Mouse (Mus musculus) liver, adult 2 months (tissue): ENCODE measurements around the gene Ebf1. TPM values are rescaled to one million over a fixed set of nuclear protein-coding genes. Genes with fewer than 3 reads are reported as not detected.

Experiments used
- DNase-seq: peaks from one replicate; pipeline ENCODE4 v3.0.0-alpha.2; 2011; ENCODE audit warnings: low read depth, low spot score; ENCODE audit errors: extremely low read depth
- H3K27ac ChIP-seq: fragments of 200-500 bp; replicated peaks from 2 replicates; pipeline ENCODE4 v1.5.1; 2012; ENCODE audit warnings: low read depth, mild to moderate bottlenecking, control low read depth, inconsistent platforms, low read length; ENCODE audit not compliant: insufficient read depth
- H3K27me3 ChIP-seq: fragments of 200-500 bp; 2 replicates; pipeline ENCODE4 v1.6.1; 2012; ENCODE audit warnings: mild to moderate bottlenecking, moderate library complexity, low read length, inconsistent platforms; ENCODE audit not compliant: control insufficient read depth, insufficient read depth
- H3K36me3 ChIP-seq: fragments of 200-500 bp; 2 replicates; pipeline ENCODE4 v1.6.1; 2012; ENCODE audit warnings: low read length, inconsistent platforms; ENCODE audit not compliant: control insufficient read depth, insufficient read depth
- H3K4me1 ChIP-seq: fragments of 200-500 bp; 2 replicates; pipeline ENCODE4 v1.6.1; 2011; ENCODE audit warnings: low read length; ENCODE audit not compliant: control insufficient read depth, insufficient read depth
- H3K4me3 ChIP-seq: fragments of 200-500 bp; 2 replicates; pipeline ENCODE4 v1.5.1; 2011; ENCODE audit warnings: low read depth, mild to moderate bottlenecking, control low read depth, low read length, moderate library complexity; ENCODE audit not compliant: insufficient read depth
- H3K79me2 ChIP-seq: fragments of 200-500 bp; 2 replicates; pipeline ENCODE4 v1.6.1; 2012; ENCODE audit warnings: inconsistent platforms, mild to moderate bottlenecking, low read length, moderate library complexity; ENCODE audit not compliant: control insufficient read depth, insufficient read depth
- H3K9ac ChIP-seq: fragments of 200-500 bp; 2 replicates; pipeline ENCODE4 v1.6.1; 2012; ENCODE audit warnings: low read depth, mild to moderate bottlenecking, control low read depth, inconsistent platforms, low read length
- CTCF ChIP-seq: fragments of 200-500 bp; IDR thresholded peaks from 2 replicates; pipeline ENCODE4 v1.5.1; 2011; ENCODE audit warnings: low read depth, low read length, control low read depth
- POLR2A ChIP-seq: fragments of 200-500 bp; IDR thresholded peaks from 2 replicates; pipeline ENCODE4 v1.6.1; 2011; ENCODE audit warnings: low read length, control low read depth; ENCODE audit not compliant: insufficient read depth; ENCODE audit errors: extremely low read depth
- WGBS: fragments of 180-500 bp; shearing (Covaris S2); methylation state at CpG from one replicate; pipeline ENCODE4 v1.1.7; 2018; 5-methylcytosine and 5-hydroxymethylcytosine counted together
- polyA plus RNA-seq: library from polyadenylated mRNA; depleted of rRNA; stranded (reverse); fragments of >200 nt; gene quantifications from 2 replicates; pipeline ENCODE4 v1.2.3, GENCODE M21; 2012
- total RNA-seq: library from RNA; depleted of rRNA; stranded (reverse); fragments of >200 nt; gene quantifications from 2 replicates; pipeline ENCODE4 v1.2.3, GENCODE M21; 2014

Gene Ebf1
- total and polyA plus RNA-seq, 2 experiments: 0.23 to 0.37 TPM

GRCm38 (mm10) chr11:44681995-44682394 lies 64.9 kb downstream of the Ebf1 start:
- no peaks in the 10 kb centered on the region for H3K79me2 ChIP-seq
- H3K36me3 ChIP-seq: no peaks in the 10 kb centered on the region
- no peak overlapping the region for H3K4me3 ChIP-seq
- 99% methylated on average over 4 of the region's 4 CpGs for WGBS
- TF ChIP-seq POLR2A (no peak), CTCF (no peak)
- no peaks in the 10 kb centered on the region for H3K27me3 ChIP-seq
- no peak overlapping the region for H3K9ac ChIP-seq
- H3K27ac ChIP-seq: no peak overlapping the region
- H3K4me1 ChIP-seq: peaks cover 5% of the 10 kb centered on the region; the same call in 1 of the 2 replicates
- DNase-seq: no peak

- 31% methylated on average over 18 of the region's 18 CpGs for WGBS
- no peaks in the 10 kb centered on the region for H3K36me3 ChIP-seq
- no peak for TF ChIP-seq POLR2A
- no peak for TF ChIP-seq CTCF
- DNase-seq: peak; percentile 47
- H3K27me3 ChIP-seq: no peaks in the 10 kb centered on the region
- no peak overlapping the region for H3K27ac ChIP-seq
- H3K4me1 ChIP-seq: peaks cover 5% of the 10 kb centered on the region; the same call in 1 of the 2 replicates
- H3K79me2 ChIP-seq: no peaks in the 10 kb centered on the region
- H3K9ac ChIP-seq: no peak overlapping the region
- no peak overlapping the region for H3K4me3 ChIP-seq
Measured at GRCm38 (mm10) chr11:44682703-44683539, 65.8 kb downstream of the Ebf1 start.

- Histone ChIP-seq H3K36me3 (no peaks in the 10 kb centered on the region), H3K27me3 (no peaks in the 10 kb centered on the region), H3K9ac (no peak overlapping the region), H3K4me3 (no peak overlapping the region), H3K79me2 (no peaks in the 10 kb centered on the region), H3K27ac (no peak overlapping the region), H3K4me1 (peaks cover 5% of the 10 kb centered on the region; the same call in 1 of the 2 replicates)
- WGBS: 63% methylated on average over 20 of the region's 20 CpGs
- no peak for DNase-seq
- TF ChIP-seq POLR2A (no peak), CTCF (no peak)
Measured at GRCm38 (mm10) chr11:44684486-44685076, 67.5 kb downstream of the Ebf1 start.

DNA sequence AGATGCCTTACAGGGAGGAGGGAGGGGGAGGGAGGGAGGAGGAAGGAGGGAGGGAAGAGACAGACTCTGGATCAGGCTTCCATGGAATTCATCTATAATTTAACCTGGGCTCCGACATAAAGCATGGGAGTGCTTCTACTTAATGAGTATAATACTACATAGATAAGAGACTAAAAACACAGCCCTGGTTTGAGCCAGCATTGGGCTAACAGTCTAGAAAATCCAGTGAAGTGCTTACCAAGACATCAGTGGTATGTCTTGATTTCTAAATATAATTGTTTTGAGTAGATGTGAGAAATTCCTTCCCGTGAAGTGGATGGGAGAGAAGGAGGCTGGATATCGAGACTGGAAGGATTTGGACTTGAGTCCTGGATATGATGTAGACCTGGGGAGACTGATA lies 68.0 kb downstream of the Ebf1 start:
- Histone ChIP-seq H3K4me1 (peaks cover 5% of the 10 kb centered on the region; the same call in 1 of the 2 replicates), H3K4me3 (no peak overlapping the region), H3K36me3 (no peaks in the 10 kb centered on the region), H3K9ac (no peak overlapping the region), H3K79me2 (no peaks in the 10 kb centered on the region), H3K27ac (no peak overlapping the region), H3K27me3 (no peaks in the 10 kb centered on the region)
- WGBS: 83% methylated on average over 3 of the region's 3 CpGs
- DNase-seq: no peak
- no peak for TF ChIP-seq POLR2A
- TF ChIP-seq CTCF: no peak

GRCm38 (mm10) chr11:44685911-44686361 lies 68.8 kb downstream of the Ebf1 start:
- 66% methylated on average over 21 of the region's 21 CpGs for WGBS
- Histone ChIP-seq H3K36me3 (no peaks in the 10 kb centered on the region), H3K4me1 (peaks cover 5% of the 10 kb centered on the region; the same call in 1 of the 2 replicates), H3K4me3 (no peak overlapping the region), H3K27me3 (no peaks in the 10 kb centered on the region), H3K79me2 (no peaks in the 10 kb centered on the region), H3K27ac (no peak overlapping the region), H3K9ac (no peak overlapping the region)
- TF ChIP-seq CTCF: no peak
- TF ChIP-seq POLR2A: no peak
- no peak for DNase-seq

- no peak for DNase-seq
- Histone ChIP-seq H3K4me1 (peaks cover 5% of the 10 kb centered on the region; the same call in 1 of the 2 replicates), H3K4me3 (no peak overlapping the region), H3K27me3 (no peaks in the 10 kb centered on the region), H3K79me2 (no peaks in the 10 kb centered on the region), H3K27ac (no peak overlapping the region), H3K9ac (no peak overlapping the region), H3K36me3 (no peaks in the 10 kb centered on the region)
- WGBS: 86% methylated on average over 12 of the region's 12 CpGs
- TF ChIP-seq CTCF (no peak), POLR2A (no peak)
Measured at GRCm38 (mm10) chr11:44686378-44686777, 69.3 kb downstream of the Ebf1 start.
